Mouse (Mus musculus): ENCODE measurements around the gene Klf6. TPM values are rescaled to one million over a fixed set of nuclear protein-coding genes. Genes with fewer than 3 reads are reported as not detected.

Gene Klf6
- total RNA-seq, 2 experiments from 2014 or later: 23.9 to 34.5 TPM

GRCm38 (mm10) chr13:5866091-5866490 lies 4.8 kb downstream of the Klf6 start:
- intact Hi-C loops (cut with DNase I): loop anchor here (5.0 to 10.0 kb wide), 4 partner anchors 431 to 1199 kb away; no protein-coding TSS in a partner anchor
- Histone ChIP-seq H3K4me3 (peak overlapping the region; percentile 74), H3K27ac (peak overlapping the region; percentile 97)
- TF ChIP-seq CTCF (IDR thresholded peaks at IDR 0.05): no peak
- DNase-seq: no peak

GRCm38 (mm10) chr13:5866532-5866931 lies 5.2 kb downstream of the Klf6 start:
- intact Hi-C loops (cut with DNase I): loop anchor here (5.0 to 10.0 kb wide), 4 partner anchors 432 to 1199 kb away; no protein-coding TSS in a partner anchor
- Histone ChIP-seq H3K4me3 (peak overlapping the region; percentile 74), H3K27ac (peak overlapping the region; percentile 97)
- no peak for TF ChIP-seq CTCF (IDR thresholded peaks at IDR 0.05)
- DNase-seq: no peak

DNA sequence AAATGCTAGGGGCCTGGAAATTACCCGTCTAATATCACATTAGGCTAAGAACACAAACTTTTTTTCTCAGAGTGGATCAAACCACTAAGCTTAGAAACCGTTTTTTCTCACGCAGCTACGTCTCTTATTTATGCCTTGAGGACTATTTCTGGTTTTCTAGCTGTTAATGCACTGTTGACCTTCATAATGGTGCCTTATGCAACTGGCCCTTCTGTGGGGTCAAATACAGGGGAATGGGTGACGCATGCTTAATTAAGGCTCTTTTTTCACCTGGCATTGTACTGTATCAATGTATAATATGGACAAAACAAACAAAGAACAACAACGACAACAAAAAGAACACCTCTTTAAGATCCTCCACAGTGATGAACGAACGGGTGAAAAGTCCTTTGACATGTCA lies 7.1 kb downstream of the Klf6 start:
- H3K27ac ChIP-seq: peak overlapping the region; percentile 80; the same call in 1 of the 2 replicates
- H3K4me3 ChIP-seq: peak overlapping the region; percentile 5; the same call in 1 of the 2 replicates

GRCm38 (mm10) chr13:5869433-5869832 lies 8.2 kb downstream of the Klf6 start:
- peak overlapping the region; percentile 46 for H3K4me3 ChIP-seq
- intact Hi-C loops (cut with DNase I): loop anchor here (5.0 to 10.0 kb wide), 4 partner anchors 435 to 1202 kb away; no protein-coding TSS in a partner anchor
- H3K27ac ChIP-seq: peak overlapping the region; percentile 80
- TF ChIP-seq CTCF (IDR thresholded peaks at IDR 0.05): no peak
- DNase-seq: no peak

More for the DNA sequence above, 7.1 kb downstream of the Klf6 start:
- TF ChIP-seq CTCF (IDR thresholded peaks at IDR 0.05): no peak
- intact Hi-C loops (cut with DNase I): loop anchor here (5.0 to 10.0 kb wide), 4 partner anchors 434 to 1201 kb away; no protein-coding TSS in a partner anchor
- no peak for DNase-seq

GRCm38 (mm10) chr13:5869842-5870241 lies 8.6 kb downstream of the Klf6 start:
- peak; percentile 61 for DNase-seq
- peak overlapping the region; percentile 80 for H3K27ac ChIP-seq
- TF ChIP-seq CTCF (IDR thresholded peaks at IDR 0.05): no peak
- peak overlapping the region; percentile 46 for H3K4me3 ChIP-seq
- intact Hi-C loops (cut with DNase I): loop anchor here (5.0 to 10.0 kb wide), 4 partner anchors 435 to 1203 kb away; no protein-coding TSS in a partner anchor

DNA sequence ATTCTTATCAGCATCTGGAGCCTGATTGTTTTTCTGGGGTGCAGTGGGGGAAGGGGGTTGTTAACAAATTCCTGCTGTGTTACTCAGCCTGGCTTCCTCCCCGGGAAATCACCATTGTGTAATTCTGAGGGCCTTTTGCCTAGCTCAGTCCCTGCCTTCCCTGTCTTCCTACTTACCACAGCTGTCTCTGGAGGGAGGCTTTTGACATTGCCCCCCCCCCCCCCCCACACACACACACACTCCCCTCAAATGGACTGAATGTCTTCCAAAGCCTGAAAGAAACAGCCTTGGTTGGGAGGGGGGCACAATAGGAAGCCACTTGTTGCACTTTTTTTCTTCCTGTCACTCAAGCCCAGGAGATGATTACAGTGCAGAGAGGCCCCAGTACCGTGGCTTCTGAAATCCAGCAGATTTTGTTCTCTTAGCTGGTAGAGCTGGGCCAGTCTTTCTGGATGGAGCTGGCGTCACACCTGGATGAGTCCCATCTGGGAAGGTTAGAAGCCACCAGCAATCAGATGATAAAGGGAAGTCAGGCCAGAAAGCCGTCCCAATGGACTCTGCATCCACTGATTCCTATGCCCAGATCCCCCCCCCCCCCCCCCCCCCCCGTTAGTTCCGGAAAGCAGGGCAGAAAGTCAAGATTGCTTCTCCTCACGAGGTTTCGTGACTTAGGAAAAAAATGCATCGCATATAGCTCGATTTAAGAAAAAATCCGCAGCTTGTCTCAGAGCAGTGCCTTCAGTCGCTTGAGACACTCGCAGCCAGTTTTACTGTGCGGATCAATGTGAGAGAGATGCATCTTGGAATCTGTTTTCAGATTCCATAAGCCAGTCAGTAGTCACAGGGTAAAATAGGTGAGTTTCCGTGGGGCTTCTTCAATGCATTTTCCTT lies 9.3 kb downstream of the Klf6 start:
- no peak for TF ChIP-seq CTCF (IDR thresholded peaks at IDR 0.05)
- peak overlapping the region; percentile 80 for H3K27ac ChIP-seq
- peak; percentile 78 for DNase-seq
- peak overlapping the region; percentile 46 for H3K4me3 ChIP-seq
- intact Hi-C loops (cut with DNase I): no loop called here

DNA sequence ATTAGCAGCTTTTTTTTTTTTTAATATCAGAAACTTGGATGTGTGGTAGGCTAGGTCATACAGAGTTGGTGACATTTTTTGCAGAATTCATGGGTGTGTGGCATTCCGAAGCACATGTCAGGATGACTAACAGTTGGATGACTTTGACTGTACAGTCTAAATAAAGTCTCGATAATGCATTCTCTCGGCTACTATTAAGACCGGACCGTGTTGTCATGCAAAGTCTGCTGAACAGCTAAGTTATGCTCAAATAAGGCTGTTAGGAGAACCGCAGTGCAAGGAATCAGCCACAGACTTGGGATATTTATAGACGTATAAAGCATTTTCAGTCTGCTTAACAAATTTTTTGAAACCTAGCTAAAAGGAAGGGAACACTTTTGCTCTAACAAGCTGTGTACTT lies 10.1 kb downstream of the Klf6 start:
- TF ChIP-seq CTCF (IDR thresholded peaks at IDR 0.05): no peak
- no peak overlapping the region; the same call in 1 of the 2 replicates for H3K4me3 ChIP-seq
- intact Hi-C loops (cut with DNase I): no loop called here
- no peak for DNase-seq
- H3K27ac ChIP-seq: peak overlapping the region; percentile 80

- TF ChIP-seq CTCF (IDR thresholded peaks at IDR 0.05): no peak
- no peak overlapping the region for H3K4me3 ChIP-seq
- intact Hi-C loops (cut with DNase I): no loop called here
- no peak for DNase-seq
- no peak overlapping the region for H3K27ac ChIP-seq
Observed at GRCm38 (mm10) chr13:5873681-5874080, 12.4 kb downstream of the Klf6 start.

DNA sequence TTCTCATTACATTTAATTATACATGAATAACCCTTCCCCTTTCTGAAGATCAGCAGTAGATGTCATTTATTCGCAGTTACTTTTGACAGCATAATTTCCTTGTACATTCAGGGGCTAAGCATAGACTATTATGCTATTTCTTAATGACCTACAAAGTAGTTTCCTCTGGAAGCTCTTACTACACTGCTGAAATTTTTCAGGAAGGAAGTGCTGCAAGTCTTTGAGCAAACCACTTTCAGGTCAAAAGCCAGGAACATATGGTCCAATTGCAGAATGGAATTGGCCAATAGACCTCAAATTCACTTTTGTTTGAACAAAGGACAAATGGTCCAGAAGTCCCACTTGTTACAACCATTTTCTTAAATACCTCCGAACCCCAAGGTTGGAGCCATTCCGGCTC lies 14.2 kb downstream of the Klf6 start:
- intact Hi-C loops (cut with DNase I): no loop called here
- H3K27ac ChIP-seq: no peak overlapping the region
- H3K4me3 ChIP-seq: no peak overlapping the region
- no peak for DNase-seq
- TF ChIP-seq CTCF (IDR thresholded peaks at IDR 0.05): no peak

DNA sequence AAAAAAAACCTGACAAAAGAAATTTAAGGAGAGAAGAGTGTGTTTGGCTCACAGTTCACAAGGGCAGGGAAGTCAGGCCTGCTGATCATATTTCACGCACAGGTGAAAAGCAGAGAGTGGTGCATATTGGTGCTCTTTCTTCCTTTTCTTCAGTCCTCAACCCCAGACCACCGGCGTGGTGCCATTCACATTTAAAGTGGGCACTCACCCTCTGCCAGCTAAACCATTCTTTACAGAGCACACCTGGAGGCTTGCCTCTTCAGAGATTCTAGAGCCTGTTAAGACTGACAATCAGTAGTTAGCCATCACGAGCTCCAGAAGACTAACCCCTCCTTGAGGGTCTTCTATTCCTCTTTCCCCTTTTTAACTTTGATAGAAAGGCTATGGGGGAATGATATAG lies 17.5 kb downstream of the Klf6 start:
- no peak overlapping the region for H3K4me3 ChIP-seq
- no peak overlapping the region for H3K27ac ChIP-seq
- intact Hi-C loops (cut with DNase I): no loop called here
- DNase-seq: no peak
- no peak for TF ChIP-seq CTCF (IDR thresholded peaks at IDR 0.05)

DNA sequence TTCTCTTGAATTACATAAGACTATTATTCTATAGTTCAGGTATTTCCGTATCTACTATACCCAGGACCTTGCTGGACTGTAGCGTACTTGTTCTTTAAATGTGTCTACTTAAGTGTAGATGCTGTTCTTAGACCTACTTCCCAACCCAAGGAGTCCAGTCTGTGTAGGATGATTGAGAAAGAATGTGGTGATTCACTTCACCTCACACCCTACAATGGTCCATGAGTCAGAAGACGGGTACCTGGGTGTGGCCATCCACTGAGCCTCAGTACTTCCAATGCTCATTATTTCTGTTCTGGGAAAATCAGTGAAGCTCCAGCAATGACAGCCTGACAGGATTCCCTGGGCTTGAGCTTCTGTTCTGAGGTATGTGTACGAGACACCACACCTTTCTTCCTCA lies 25.5 kb downstream of the Klf6 start:
- Histone ChIP-seq H3K27ac (no peak overlapping the region), H3K4me3 (no peak overlapping the region)
- TF ChIP-seq CTCF (IDR thresholded peaks at IDR 0.05): no peak
- no peak for DNase-seq
- intact Hi-C loops (cut with DNase I): no loop called here

GRCm38 (mm10) chr13:5888164-5888563 lies 26.9 kb downstream of the Klf6 start:
- intact Hi-C loops (cut with DNase I): no loop called here
- no peak for TF ChIP-seq CTCF (IDR thresholded peaks at IDR 0.05)
- Histone ChIP-seq H3K4me3 (no peak overlapping the region), H3K27ac (no peak overlapping the region)
- DNase-seq: no peak

GRCm38 (mm10) chr13:5888731-5889130 lies 27.4 kb downstream of the Klf6 start:
- intact Hi-C loops (cut with DNase I): no loop called here
- no peak for DNase-seq
- Histone ChIP-seq H3K27ac (no peak overlapping the region), H3K4me3 (no peak overlapping the region)
- no peak for TF ChIP-seq CTCF (IDR thresholded peaks at IDR 0.05)
